Mouse (Mus musculus): ENCODE measurements at regions not wholly inside any gene's neighbourhood (a gene's known extent, or its start where the extent isn't known, plus 50 kb on each side); places are given as distances from the start of the nearest gene placed in this dataset.

DNA sequence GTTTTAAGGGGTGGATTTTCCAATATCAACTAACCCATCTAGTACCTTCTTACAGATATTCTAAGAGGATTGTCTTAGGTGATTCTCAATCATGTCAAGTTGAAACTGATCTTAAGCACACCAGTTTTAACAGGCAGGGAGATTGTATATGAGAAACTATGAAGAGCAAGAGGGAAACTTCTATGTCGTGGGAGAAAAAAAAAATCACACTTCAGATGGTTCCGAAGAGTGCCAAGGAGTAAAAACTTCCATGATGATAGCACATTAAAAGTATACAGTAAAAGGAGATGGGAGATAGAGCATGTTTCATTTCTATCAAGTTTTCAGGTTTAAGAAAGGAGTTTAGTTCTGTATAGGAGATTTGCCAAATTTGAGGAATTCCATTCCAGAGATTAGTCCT lies 1621.5 kb upstream of the Cntnap5a start:
- CTCF ChIA-PET, result interaction anchor here (1.4 kb wide), 1 partner anchor 11 kb away, joined by 4 read pairs; no protein-coding TSS in a partner anchor
- POLR2A ChIA-PET, result no interaction called here
- ATAC-seq, result no peak
- H3K27me3 ChIP-seq, result no peaks in the 10 kb centered on the region
- no peak for TF ChIP-seq CTCF (IDR thresholded peaks at IDR 0.05)
- DNase-seq (ENCODE audit: low read depth, low spot score), result no peak
- in situ Hi-C loops (cut with MboI; ENCODE audit: low pct_unique_long_range_greater_than_20kb), result no loop called here

DNA sequence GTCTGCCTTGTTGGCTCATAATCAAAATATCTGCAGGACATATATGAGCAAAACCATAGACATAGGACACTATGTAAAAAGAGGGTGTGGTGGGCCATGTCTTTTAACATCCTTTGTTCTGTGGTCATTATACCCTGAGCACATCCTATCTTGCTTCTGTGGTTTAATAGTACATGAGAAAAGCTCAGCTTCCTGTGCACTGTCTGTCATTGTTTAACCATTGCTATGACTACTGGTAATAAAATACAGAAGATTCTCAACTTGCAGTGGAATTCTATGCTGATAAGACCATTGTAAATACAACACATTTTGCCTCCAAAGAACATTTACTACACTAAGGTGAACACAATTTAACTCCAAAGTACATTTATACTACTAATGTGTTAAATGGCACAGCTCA lies 1610.0 kb upstream of the Cntnap5a start:
- H3K27me3 ChIP-seq, result no peaks in the 10 kb centered on the region
- no peak for TF ChIP-seq CTCF (IDR thresholded peaks at IDR 0.05)
- DNase-seq (ENCODE audit: low read depth, low spot score) (no peak), ATAC-seq (no peak)
- POLR2A ChIA-PET, result no interaction called here
- in situ Hi-C loops (cut with MboI; ENCODE audit: low pct_unique_long_range_greater_than_20kb), result no loop called here
- CTCF ChIA-PET, result interaction anchor here (1.0 to 1.6 kb wide), 3 partner anchors 10 to 13 kb away, joined by 3 to 4 read pairs (median 3); no protein-coding TSS in a partner anchor

Data from Patski (cell line).